Mouse (Mus musculus) lung, postnatal 25 days (tissue): ENCODE data around the gene Mast3.

Experiments used
- DNase-seq: peaks from one replicate; pipeline ENCODE4 v3.0.0; 2022; ENCODE audit warnings: low spot score

Mast3 gene

DNA sequence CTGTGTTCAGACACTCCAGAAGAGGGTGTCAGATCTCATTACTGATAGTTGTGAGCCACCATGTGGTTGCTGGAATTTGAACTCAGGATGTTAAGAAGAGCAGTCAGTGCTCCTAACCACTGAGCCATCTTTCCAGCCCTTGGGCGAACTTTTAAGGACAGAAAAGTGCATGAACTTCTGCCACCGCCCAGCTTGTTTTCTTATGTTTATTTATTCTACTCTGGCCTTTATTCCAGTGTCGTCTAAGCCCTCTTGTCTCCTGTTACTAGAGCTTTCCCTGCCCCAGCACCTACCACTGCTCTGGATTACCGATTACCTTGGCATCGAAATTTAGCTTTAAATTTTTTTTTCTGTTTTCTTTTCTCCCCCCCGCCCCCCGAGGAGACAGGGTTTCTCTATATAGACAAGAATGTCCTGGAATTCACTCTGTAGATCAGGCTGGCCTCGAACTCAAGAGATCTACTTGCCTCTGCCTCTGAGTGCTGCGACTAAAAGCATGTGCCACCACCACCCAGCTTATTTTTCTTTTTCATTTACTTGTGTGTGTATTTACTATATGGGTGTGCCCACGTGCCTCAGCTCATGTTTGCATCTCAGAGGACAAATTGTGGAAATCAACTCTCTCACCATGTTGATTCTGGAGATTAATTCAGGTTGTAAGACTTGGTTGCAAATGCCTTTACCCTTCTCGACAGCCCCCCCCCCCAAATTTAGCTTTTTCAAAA is 1.9 kb downstream of the Mast3 start:
- no peak for DNase-seq

DNA sequence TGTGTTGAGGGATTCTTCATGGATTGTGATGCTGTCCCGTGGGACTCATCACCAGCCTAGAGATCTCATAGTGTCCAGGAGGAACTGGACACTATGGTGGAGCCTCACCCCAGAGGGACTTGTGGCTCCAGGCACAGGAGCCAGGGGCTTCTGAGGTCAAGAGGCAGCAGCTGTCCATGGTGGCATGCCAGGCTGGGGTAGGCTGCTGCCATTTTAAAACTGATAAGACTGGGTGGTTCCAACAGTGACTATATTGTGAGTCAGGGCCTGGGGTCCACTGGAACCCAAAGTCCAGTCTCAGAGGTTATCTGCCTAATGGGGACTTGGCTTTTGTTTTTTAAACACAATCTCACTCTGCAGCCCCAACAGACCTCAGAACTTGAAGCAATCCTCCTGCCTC is 3.0 kb downstream of the Mast3 start:
- no peak for DNase-seq

GRCm38 (mm10) chr8:70801156-70801555 is 3.7 kb downstream of the Mast3 start:
- no peak for DNase-seq

- DNase-seq: no peak
Measured at GRCm38 (mm10) chr8:70800648-70801047, 4.2 kb downstream of the Mast3 start.

DNA sequence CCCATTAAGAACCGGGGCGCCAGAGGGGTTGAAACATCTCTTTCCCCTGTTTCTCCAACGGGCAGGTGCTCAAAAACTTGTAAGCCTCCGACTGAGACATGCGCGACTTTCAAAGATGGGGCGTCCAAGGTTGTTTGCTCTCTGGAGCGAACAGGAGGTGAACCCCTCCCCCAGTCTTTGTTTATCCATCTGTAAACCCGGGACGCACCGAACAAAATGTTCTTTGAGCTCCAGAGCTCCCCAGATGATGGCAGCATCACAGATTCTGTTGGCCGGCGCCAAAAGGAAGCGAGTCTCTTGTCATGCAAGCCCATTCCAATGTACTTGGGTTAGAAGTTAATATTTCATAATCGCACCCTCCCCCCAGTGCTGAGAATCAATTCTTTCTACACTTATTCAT is 6.6 kb downstream of the Mast3 start:
- peak; percentile 48 for DNase-seq

DNA sequence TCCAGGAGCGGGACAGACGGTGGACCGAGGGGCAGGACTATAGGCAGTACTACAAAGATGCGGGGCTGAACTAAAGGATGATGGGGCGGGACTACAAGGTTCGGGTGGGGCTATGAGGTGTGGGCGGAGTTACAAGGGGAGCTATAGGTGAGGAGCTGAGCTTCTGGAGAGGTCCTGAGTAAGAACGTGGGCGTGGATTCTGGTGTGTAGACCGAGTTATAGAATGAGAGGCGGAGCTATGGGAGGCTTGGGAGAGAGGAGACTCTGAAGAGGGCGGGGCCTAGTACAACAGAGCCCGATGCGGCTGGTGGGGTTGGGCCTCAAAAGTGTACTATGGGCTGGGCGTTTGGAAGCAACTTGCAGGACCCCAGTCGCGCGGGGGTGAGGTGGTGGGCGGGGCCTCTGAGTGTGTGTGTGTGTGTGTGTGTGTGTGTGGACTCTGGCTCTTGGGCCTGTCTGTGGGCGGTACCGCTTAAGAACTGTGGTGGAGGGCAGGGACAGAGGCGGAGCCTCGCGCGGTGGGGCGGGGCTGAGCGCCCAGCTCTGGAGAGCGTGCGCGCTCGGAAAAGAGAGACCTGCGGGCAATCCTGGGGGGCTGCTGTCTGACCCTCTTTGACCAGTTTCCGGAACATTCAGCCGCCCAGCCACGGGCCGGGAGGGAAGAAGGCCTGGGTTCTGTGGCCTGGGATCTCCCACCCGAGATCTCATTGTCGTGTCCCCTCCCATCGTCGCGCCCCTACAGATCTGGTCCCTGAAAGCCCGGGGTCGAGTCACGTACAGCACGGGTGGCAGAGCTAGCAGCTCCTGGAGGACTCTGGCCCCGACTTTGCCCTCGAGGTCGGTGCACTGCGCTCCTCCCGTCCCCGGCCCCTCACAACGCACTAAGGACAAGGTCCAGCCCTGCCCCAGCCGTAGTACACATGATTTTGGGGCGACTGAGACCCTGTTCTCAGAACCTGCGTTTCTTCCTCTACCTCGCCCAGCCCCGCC is 7.5 kb downstream of the Mast3 start:
- peak; percentile 92 for DNase-seq

- DNase-seq: no peak
Measured at GRCm38 (mm10) chr8:70796403-70797080, 8.3 kb downstream of the Mast3 start.

GRCm38 (mm10) chr8:70795370-70795769 is 9.5 kb downstream of the Mast3 start:
- no peak for DNase-seq

- DNase-seq: no peak
Measured at GRCm38 (mm10) chr8:70794215-70794614, 10.6 kb downstream of the Mast3 start.

- DNase-seq: peak; percentile 90
Measured at GRCm38 (mm10) chr8:70792700-70793099, 12.2 kb downstream of the Mast3 start.

DNA sequence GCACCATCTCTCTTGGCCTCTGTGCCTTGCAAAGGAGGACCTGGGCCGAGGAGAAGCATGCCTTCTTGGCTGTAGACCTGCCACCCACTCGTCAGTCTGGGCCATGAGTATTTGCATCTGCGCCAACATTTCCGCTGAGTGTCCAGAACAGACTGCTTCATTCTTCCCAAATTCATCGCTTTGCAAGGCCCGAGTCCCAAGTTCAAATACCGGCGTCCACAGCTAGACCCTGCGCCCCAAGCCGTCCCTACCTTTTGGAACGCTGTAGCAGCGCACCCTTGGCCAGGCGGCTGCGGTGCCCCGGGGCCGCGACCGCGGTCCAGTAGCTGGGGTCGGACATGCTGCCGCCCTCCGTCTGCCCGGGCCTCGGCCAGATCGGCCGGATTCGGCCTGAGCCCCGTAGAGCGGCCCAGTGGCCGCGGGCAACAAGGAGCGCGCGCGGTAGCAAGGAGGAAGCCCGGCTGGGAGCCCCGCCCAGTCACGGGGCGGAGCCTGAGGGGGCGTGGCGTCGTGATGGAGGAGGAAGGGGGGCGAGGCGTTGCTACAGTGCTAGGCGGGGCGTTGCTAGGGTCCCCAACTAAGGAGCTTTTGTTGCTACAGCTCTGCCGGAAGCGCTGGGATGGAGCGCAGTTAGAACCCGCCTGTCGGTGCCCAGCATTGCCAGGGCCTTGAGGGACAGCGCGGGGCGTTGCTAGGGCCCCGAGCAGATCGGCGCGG is 12.7 kb downstream of the Mast3 start:
- DNase-seq: peak; percentile 97

DNA sequence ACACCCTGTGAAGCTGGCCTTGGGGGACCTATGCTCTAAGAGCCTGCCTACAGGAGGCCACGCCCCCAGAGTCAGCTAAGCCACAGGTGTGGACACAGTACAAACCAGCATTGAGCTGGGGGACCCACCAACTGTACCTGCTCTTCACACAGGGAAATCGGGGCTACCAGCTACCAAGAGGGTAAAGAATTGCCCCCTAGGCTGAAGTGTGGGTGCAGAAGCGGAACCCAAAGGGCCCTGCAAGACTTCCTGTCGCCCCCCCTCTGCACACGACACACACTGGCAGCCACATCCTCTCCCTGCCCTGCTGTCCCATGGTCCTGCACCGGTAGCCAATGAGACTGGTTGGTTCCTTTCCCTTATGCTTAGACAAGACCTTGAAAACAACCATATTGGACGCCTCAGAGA is 13.6 kb downstream of the Mast3 start:
- DNase-seq: no peak

- no peak for DNase-seq
Measured at GRCm38 (mm10) chr8:70790846-70791245, 14.0 kb downstream of the Mast3 start.

GRCm38 (mm10) chr8:70789046-70789445 is 15.8 kb downstream of the Mast3 start:
- DNase-seq: no peak

DNA sequence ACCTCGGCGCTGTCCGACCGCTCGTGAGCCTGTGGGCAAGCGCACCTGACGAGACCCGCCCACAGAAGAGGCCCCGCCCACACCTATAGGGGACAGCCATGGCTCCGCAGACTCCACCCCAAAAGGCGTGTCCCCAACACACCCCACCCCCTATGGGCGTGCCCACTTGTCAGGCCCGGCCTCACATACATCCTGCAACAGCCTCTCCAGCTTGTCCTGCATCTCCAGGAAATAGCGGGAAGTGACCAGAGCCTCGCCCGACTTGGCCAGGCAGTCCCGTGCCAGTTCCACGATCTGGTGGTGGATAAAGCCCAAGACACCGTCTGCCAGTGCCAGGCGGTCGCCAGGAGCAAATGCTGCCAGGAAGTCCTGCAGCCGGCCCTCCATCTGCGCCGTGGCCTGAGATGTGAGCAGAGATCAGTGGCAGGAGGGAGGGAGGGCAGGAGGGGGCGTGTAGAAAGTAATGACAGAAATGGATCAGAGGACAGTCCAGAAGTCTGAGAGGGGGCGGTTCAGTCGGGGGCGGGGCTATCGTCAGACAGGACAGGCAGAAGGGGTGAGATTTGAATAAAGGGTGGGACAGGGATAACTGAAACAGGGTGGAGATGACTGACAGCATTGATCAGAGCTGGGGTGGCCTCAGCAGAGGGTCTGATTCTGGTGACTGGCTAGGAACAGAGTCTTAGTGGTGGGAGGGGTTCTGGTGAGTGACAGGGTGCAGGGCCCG is 16.8 kb downstream of the Mast3 start:
- DNase-seq: no peak

DNA sequence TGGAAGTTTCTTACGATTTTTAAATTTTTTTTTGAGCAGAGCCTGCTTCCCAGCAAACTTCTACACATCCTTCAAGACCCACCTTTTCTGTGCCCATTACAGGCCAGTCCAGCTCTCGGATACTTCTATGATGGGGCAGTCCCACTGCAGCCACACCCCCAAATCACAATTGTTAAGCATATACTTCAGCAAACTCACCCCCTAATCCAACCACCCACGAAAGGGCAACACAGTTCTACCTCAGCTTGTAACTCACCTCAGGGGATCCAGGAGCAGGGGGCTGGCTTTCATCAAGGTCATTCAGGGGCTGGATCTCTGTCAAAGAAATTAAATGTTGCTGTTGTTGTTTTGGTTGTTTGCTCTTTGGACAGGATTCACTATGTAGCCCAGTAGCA is 17.8 kb downstream of the Mast3 start:
- no peak for DNase-seq

- DNase-seq: no peak
Measured at GRCm38 (mm10) chr8:70786291-70787050, 18.4 kb downstream of the Mast3 start.

GRCm38 (mm10) chr8:70780093-70780492 is 24.8 kb downstream of the Mast3 start:
- DNase-seq: no peak

DNA sequence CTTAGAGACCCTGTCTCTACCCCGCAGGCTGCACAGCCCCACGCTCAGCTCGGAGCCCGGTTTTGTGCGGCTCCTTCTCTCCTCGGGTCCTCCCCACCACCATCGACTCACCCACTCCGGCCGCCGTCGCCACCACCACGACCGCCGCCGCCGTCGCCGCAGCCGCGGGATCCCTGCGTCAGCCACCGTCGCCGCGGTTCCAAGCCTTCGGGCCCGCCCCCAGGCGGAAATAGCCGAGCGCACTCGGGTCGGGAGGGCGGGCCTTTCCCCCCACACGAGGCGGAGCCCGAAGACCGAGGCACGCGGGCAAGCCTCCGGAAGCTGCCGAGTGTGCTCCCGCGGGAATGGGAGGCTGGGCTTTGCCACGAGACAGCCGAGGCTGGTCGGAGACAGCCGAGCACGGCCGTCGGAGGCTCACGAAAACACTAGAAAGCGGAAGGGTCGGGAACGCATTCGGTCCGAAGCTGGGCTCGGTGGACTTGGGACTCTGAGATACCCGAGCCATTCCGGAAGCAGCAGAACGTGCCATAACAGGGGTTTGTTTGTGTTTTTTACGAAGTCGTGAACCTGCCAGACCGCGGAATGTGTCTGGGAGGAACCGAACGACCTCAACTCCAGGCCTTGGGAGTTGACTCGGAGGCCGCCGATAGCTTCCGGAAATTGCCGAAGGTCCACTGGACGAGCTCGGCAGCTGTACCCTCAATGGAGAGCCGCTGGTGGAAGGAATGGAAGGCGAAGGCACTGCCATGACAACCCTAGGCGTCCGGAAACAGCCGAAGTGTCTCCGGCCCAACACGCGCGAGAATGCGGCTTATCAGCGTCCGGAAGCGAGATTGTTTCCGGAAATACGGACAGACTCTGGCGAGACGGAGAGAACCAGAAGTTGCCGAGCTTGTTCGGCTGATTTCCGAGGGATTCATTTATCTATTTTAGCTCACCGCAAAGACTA is 28.1 kb downstream of the Mast3 start, which contains the start of gene Pik3r2:
Pik3r2 (minus strand) TSS at position 218 of the 949 bp plus-strand sequence.
- DNase-seq: peak; percentile 97
